Mouse (Mus musculus): ENCODE results near the gene Nudt13.

- TF ChIP-seq CTCF (IDR thresholded peaks at IDR 0.05; ENCODE audit: low read depth) (peak; percentile 70), EP300 (IDR thresholded peaks at IDR 0.05; ENCODE audit: low read depth) (no peak)
Measured at GRCm38 (mm10) chr14:20319420-20319819, 24.9 kb downstream of the Nudt13 start.

All from liver, embryonic 14.5 days (tissue).